Mouse (Mus musculus) C2C12 (cell line): ENCODE results near the gene Polr2i.

Experiments used
- CTCF ChIP-seq: IDR thresholded peaks from one replicate; pipeline ENCODE4 v1.5.1; 2011; ENCODE audit not compliant: control insufficient read depth, insufficient read depth, insufficient read length
- MAX ChIP-seq: IDR thresholded peaks from one replicate; pipeline ENCODE4 v1.6.1; 2011; ENCODE audit warnings: mild to moderate bottlenecking, control low read depth
- MYOG ChIP-seq: IDR thresholded peaks from one replicate; pipeline ENCODE4 v1.6.1; 2011; ENCODE audit not compliant: control insufficient read depth, insufficient read length; ENCODE audit errors: extremely low read depth
- USF1 ChIP-seq: IDR thresholded peaks from one replicate; pipeline ENCODE4 v1.6.1; 2011; ENCODE audit warnings: low read depth, mild to moderate bottlenecking, control low read depth, moderate library complexity

DNA sequence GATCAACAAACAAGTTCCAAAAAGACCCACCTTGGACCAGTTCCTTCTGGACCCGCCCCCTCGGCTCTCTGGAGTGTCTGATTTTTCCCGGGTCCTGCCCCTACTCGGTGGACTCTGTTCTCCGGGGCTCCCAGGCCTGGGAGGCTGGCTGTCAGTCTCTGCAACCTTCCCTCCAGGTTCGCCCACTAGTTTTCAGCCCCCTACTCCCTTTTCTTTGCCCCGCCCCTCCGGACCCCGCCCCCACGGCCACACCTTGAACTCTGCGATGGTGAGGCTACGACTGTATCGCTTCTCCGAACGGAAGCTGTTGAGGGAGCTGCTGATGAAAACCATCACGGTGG is 450 bp upstream of the Polr2i start:
- TF ChIP-seq USF1 (no peak), MYOG (no peak), CTCF (no peak), MAX (no peak)
